Mouse (Mus musculus): ENCODE measurements around the gene Ap3m1. TPM values are rescaled to one million over a fixed set of nuclear protein-coding genes. Genes with fewer than 3 reads are reported as not detected.

Ap3m1 gene
- polyA plus RNA-seq, 1 experiment from 2014 or later, result 101 TPM

Other genes with a start within 250 kb of the Ap3m1 start
- gene Plau, start 215.8 kb downstream of the Ap3m1 start, polyA plus RNA-seq (2015; fragmentation: Nextera tagmentation; extraction: Ambion mirVana), result 0.33 and 0.50 TPM in 2 replicates
- gene Vcl, start 123.1 kb downstream of the Ap3m1 start, polyA plus RNA-seq (2015; fragmentation: Nextera tagmentation; extraction: Ambion mirVana), result 11.4 and 13.0 TPM in 2 replicates
- gene Adk, start 66 bp upstream of the Ap3m1 start, polyA plus RNA-seq (2015; fragmentation: Nextera tagmentation; extraction: Ambion mirVana), result 71.9 and 82.3 TPM in 2 replicates

Data from forebrain, embryonic 16.5 days (tissue).